Mouse (Mus musculus): ENCODE data around the gene Olfr1162.
"Not testable (repeated sequence)": the region's sequence is repeated elsewhere in the genome, so short reads cannot be mapped to it uniquely, and the experiment has no call there.

Gene Olfr1162

GRCm38 (mm10) chr2:88051029-88051428, at the start of gene Olfr1162:
Gene Olfr1162, minus strand, starts transcription at chr2:88051129.
- in situ Hi-C loops (cut with MboI; ENCODE audit: low pct_unique_long_range_greater_than_20kb in 1 of 2, low sequenced_read_pairs in 2 of 2, unreplicated experiment in 1 of 2) = no loop called here

GRCm38 (mm10) chr2:88093866-88094265, 42.9 kb upstream of the Olfr1162 start, which contains the start of gene Olfr1164:
Gene Olfr1164, minus strand, starts transcription at chr2:88093966.
- in situ Hi-C loops (cut with MboI; ENCODE audit: low pct_unique_long_range_greater_than_20kb in 1 of 2, low sequenced_read_pairs in 2 of 2, unreplicated experiment in 1 of 2) = no loop called here

GRCm38 (mm10) chr2:88071730-88072129, 20.8 kb upstream of the Olfr1162 start, which contains the start of gene Olfr1163:
Gene Olfr1163, minus strand, starts transcription at chr2:88071830.
- in situ Hi-C loops (cut with MboI; ENCODE audit: low pct_unique_long_range_greater_than_20kb in 1 of 2, low sequenced_read_pairs in 2 of 2, unreplicated experiment in 1 of 2) = no loop called here

GRCm38 (mm10) chr2:88063587-88063986, 12.7 kb upstream of the Olfr1162 start:
- in situ Hi-C loops (cut with MboI; ENCODE audit: low pct_unique_long_range_greater_than_20kb in 1 of 2, low sequenced_read_pairs in 2 of 2, unreplicated experiment in 1 of 2) = no loop called here

- in situ Hi-C loops (cut with MboI; ENCODE audit: low pct_unique_long_range_greater_than_20kb in 1 of 2, low sequenced_read_pairs in 2 of 2, unreplicated experiment in 1 of 2) = no loop called here
Observed at GRCm38 (mm10) chr2:88037599-88037998, 13.3 kb downstream of the Olfr1162 start, which contains the start of gene Olfr73. Gene Olfr73, minus strand, starts transcription at chr2:88037699.

- in situ Hi-C loops (cut with MboI; ENCODE audit: low pct_unique_long_range_greater_than_20kb in 1 of 2, low sequenced_read_pairs in 2 of 2, unreplicated experiment in 1 of 2) = not testable (repeated sequence)
Observed at GRCm38 (mm10) chr2:88022474-88022873, 28.5 kb downstream of the Olfr1162 start, which contains the start of gene Olfr1161. Gene Olfr1161, plus strand, starts transcription at chr2:88022774.

GRCm38 (mm10) chr2:88007515-88008318, 43.2 kb downstream of the Olfr1162 start, which contains the start of gene Olfr1160:
Gene Olfr1160, minus strand, starts transcription at chr2:88008268.
- in situ Hi-C loops (cut with MboI; ENCODE audit: low pct_unique_long_range_greater_than_20kb in 1 of 2, low sequenced_read_pairs in 2 of 2, unreplicated experiment in 1 of 2) = no loop called here

Measured in mouse embryonic stem cell (cell line).